Mouse (Mus musculus) myocyte (in vitro differentiated cells): ENCODE data around the gene Fkbp8.

Experiments
- CEBPB ChIP-seq: IDR thresholded peaks from 2 replicates; pipeline ENCODE4 v1.6.1; 2011; ENCODE audit warnings: mild to moderate bottlenecking, moderate library complexity; ENCODE audit not compliant: poor library complexity, insufficient read depth, severe bottlenecking
- MAX ChIP-seq: IDR thresholded peaks from one replicate; pipeline ENCODE4 v1.6.1; 2011; ENCODE audit warnings: low read depth, mild to moderate bottlenecking, control low read depth
- USF1 ChIP-seq: IDR thresholded peaks from one replicate; pipeline ENCODE4 v1.6.1; 2011; ENCODE audit warnings: low read depth, mild to moderate bottlenecking, control low read depth, moderate library complexity

- no peak for TF ChIP-seq CEBPB
- TF ChIP-seq MAX: no peak
- no peak for TF ChIP-seq USF1
These were observed 36.4 kb downstream of the Fkbp8 start for GRCm38 (mm10) chr8:70563763-70564387.
